Mouse (Mus musculus) thymus, adult 18-20 months (tissue): ENCODE measurements around the gene Dpp10.

Source experiments
- DNase-seq, 2 experiments: peaks; one replicate each; pipeline ENCODE4 v3.0.0; 2022; ENCODE audit warnings: mixed read lengths in 2 of 2

The Dpp10 gene

DNA sequence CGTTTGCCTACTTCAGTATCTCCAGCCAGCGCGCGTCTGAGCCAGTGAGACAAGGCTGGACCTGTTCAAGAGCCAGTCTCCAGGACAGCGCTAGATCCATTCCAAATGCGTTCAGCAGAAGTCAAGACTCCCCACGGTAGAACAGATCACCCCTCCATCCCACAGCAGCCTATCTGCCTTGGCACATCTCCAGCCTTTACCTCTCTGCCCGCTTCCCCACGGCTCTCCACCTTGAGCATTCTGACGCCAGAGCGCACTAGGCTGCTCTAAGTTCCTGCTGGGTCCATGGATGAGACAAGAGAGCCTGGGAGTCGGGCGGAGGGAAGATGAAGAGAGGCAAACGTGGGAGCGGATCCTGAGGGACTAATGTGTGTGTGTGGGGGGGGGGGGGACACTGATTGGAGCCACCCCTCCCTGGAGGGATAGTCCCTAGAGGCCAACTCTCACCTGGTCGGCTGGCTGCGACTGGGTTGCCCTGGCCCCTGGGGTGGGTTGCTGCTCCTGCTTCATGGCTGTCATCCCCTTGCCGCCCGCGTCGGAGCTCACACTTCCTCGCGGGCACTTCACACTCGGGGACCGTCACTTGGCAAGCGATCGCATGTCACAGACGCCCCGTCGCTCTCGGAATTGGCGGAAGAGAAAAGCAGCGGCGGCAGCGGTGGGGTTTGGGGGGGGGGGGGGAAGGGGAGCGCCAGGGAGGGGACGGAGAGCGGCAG lies at the start of gene Dpp10:
Gene Dpp10, minus strand, starts transcription at position 635 of the 716 bp plus-strand sequence.
- no peak for DNase-seq

DNA sequence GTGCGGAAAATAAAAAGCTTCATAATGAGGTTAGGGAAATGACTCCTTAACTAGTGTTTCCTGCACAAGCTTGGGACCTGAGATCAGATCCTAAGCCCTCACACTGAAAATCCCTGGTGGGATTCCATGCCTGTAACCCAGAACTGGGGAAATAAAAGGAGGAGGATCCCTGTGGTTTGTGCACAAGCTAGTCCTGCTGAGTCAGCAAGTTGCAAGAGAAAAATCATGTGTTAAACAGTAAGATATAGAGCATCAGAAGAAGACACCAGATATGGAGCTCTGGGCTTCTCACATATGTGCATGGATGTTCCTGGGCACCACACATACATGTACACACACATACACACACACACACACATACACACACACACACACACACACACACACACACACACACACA lies 3.2 kb upstream of the Dpp10 start:
- no peak for DNase-seq

DNA sequence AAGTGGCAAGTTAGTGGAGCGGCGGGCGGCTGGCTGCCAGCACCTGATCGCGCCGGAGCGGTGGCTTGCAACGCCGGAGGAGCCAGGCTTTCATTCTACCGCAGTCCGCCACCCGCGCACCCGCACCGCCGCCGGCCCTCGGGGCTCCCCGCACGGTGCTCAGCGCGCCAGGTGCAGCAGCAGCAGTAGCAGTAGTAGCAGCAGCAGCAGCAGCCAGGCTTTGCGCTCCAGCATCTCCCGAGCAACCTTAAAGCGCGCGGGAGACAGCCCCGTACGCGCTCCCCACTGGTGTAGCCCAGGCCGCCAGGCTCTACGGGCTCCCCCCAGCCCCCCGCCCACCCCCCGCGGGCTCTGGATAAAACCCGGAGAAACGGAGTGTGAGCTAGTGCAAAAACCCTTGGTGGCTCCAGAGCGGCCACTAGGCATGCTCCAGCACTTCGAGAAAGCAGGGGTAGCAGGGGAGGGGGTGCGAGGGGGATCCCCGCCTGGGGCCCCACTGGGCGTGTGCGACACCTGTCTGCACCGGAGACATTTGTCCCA lies 472 bp upstream of the Dpp10 start:
- no peak for DNase-seq

DNA sequence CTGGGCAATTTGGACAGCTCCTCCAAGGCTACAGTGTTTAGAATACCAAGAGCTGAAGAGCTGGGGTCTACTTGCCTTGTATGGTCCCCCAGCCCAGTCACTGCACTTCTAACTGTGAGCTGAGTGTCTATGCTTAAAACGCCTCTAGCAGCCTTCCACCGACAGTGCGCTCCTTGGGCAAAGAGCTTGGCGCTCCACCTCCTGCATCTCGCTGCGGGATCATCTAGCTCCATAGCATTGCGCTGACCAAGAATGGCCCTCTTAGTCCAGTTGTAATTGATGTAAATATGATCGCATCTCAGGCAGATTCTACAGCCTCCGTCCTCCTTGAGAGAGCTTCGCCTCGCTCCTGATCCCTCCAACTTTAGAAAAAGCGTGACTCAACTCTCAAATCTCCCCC lies 1.2 kb downstream of the Dpp10 start:
- DNase-seq: no peak

DNA sequence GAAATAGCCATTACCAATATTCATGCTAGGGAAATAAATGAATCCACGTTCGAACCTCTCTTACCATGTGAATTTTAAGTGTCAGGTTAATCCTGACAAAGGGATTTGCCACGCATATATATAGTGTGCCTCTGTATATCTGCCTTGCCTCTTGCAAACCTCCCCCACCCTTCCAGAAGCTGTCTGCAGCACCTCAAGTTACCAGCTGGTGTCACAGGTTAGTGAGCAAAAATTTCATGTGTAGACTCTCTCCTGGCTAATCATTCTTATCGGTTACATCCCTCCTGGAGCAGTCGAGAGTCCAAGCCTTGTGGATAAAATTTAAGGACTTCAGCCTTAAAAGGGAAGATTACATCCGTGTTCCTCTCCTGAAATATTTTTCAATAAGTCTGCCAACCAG lies 1.9 kb downstream of the Dpp10 start:
- DNase-seq: no peak

DNA sequence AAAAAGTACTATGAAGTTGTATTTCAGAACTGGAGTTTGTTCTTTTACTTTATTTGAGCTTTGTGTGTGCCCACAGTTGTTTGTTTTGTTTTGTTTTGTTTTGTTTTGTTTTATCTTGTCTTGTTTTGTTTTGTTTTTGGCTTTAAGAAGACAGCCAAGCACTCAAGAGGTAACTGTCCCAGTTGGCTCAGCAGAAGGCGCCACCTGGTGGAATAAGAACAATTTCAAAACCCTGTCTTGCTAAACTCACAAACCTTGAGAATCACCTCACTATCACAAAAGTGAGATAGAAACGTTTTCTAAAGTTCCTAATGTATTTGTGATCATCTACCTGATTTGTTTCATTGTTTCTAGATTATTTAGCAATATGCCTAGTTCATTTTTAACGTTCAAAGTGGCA lies 3.8 kb downstream of the Dpp10 start:
- no peak for DNase-seq

DNA sequence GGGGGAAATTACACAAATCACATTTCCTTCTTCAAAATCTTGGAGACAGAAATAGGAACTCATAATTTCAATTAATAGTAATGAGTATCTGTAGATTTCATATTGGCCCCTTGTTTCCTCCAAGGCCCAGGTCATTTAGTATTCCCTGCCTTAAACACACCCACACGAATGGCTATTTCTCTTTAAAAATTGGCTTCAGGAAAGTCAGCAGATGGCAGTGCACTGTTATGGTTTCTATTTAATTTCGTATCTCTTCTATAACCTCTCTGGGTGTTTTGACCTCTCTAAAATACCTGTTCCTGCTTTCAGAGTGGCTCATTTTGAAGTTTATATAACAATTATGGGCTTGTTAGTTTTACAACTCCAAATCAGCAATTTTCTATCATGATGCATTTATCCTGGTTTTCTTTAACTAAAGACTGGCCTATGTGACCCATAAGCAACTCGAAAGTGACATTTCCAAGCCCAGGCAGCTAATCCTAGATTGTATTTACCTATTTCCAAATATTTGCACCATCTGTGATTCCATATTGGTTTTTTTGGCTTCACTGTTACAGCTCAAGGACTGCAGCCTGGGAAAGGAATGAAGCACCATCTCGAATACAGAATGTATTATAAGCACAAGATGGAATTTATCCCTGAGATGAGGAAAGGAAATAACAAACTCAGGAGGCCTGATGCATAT lies 9.9 kb downstream of the Dpp10 start:
- no peak for DNase-seq

DNA sequence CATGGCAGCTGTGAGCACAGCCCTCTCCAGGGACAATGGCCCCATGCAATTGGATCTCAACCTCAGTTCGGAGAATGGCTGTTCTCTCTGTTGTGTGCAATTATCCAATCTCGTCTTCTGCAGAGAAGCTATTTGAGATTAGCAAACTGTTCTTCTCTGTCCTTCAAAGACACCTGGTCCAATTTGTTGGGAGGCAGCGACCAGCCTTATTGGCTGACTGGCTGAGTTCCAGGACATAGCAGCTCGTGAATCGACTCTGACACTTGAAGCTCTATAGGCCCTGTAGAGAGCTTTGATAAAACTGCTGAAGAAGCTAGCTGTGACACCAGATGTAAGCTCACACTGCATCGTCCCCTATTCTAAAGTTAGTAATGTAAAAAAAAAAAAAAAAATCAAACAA lies 12.7 kb downstream of the Dpp10 start:
- DNase-seq: no peak

DNA sequence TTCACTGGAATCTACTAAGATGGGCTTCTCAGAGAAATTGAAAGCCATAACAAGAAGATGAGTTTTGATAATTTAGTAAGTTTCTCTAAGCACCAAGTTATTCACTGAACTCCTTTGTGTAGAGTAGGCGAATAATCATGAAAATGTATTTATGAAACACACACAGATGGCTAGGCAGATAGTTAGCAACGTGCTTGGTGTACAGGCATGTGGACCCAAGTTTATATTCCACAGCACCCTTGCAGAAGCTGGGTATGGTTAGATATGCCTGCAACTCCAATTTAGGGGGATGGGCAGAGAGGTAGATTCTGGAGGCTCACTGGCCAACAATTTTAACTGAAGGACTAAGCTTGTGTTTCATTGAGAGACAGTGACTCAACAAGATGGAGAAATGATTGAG lies 13.4 kb downstream of the Dpp10 start:
- no peak for DNase-seq

DNA sequence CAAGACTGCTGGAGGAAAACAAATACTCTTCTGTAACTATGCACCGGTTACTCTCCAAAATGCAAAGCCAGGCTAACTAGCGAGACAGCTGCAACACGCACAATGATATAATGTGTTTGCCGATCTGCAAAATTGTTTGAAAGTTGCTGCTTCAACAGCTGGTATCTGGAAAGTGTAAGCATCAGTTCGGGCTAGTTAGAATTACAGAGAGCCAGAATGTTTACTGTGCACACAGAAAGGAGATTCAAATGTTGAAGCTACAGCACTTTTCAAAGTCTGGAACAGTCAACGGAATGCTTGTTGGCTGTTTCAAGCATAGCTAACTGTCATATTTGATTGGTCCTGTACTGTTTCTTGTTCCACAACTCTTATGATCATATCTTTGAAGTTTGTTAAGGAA lies 42.6 kb downstream of the Dpp10 start:
- no peak for DNase-seq

DNA sequence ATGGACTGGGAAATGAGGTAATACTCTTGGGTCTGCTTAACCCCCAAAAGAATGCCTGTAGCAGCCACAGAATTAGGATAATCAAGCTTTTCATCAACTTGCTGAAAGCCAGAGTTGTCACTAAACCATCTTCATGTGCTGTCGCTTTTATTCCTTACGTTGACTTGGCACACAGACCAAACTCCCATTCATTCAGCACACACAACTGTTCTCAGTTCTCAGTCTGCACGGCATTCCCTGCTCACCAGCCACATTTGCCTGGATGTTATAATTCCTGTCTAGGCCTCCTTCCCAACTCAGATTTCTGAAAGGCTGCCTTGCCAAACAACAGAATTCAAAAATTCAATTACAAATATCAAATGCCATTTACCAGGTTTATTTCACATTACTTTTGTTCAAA lies 49.6 kb downstream of the Dpp10 start:
- DNase-seq: no peak

DNA sequence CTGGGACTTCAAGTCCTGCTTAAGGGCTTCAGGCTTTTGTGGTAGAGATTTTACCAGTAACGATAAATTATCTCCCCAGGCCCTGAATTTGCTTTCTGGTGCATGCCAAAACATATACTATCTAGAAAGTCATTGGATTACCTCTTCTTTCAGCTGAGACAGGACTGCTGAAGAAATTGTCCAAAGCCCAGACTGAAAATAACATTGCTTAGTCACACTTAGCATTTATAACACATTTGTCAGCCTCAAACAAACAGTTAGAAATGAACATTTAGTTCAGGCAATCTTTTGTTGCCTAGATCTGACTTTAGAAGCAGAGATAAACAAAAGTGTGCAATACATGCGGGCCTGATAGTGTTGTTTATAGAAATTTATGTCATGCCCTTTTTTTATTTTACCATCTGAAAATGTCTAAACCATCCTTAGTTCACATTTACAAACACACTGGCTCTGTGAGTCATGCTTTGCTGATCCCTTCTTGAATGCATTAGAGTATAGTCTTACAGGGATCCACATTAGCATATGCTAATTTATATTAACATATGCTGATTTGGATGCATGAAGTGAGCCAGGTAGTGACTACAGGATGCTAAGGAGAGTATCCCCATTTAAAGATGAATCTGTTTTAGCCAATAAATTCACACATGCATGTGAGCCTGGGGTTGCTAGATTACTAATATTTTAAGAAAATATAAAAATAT lies 59.9 kb downstream of the Dpp10 start:
- no peak for DNase-seq

DNA sequence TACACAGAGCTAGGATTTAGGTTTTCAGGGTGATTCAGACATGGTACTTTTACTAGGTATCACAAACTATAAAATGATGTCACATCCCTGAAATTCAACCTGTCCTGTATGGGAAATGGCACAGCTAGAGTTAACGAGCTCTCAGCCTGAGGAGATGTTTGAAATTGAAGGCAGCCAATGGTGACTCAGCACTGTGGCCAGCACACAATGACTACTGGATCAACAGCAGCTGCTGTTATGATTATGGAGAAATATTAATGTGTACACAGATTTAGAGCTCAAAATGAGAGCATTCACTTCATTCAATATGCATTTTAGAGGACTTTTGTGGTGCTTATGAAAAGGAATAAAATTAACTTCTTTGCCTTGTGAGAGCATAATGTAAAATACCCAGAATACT lies 66.8 kb downstream of the Dpp10 start:
- DNase-seq: no peak

DNA sequence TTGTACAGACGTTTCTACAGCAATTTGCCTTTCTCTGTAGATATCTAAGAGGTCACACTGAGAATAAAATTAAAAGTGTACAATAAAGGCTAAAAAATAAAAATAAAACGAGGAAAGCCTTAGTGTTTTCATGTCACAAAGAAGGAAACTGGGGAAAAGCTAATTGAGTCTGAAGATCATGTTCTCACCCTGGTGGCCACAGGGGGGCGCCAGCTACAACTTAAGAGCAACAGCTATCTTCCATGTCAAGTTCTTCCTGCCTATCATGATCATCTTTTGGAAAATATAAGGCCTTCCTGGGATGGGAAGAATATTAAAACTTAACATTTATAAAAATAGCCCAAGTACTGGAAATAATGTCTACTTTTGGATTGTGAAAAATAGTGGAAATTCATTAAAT lies 70.7 kb downstream of the Dpp10 start:
- no peak for DNase-seq

DNA sequence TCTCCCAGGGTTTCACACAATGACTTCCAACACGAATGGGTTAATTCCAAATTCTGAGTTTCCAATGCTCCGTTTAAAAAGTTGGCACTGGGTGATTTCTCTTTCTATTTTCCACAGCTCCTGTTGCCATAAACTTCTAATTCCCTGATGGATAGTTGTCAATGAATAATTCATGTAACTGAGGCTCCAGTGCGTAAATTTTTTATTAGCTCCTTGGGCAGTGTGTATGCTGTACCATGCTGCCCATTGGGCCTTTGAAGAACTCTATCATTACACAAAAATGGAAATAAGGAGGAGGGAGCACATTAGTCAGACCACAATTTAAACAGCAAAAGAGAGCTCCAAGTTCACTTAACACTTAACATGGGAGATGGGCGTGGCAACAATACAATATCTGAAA lies 99.2 kb downstream of the Dpp10 start:
- no peak for DNase-seq

DNA sequence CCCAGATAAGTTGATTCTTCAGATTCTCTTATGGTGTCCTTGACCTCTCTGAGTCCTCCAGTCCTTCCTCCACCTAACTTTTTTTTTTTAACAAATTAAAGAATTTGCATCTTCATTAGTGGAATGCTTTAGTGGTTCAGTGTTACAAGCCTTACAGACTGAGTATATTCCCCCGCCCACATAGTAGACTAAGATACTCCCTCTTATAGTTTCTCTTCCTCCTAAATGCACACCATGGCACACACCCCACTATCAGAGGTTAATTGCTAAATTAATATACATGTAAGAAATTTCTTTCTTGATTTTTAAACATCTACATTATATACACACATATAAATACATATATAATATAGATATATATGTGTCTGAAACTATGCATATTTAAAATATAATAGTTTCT lies 104.5 kb downstream of the Dpp10 start:
- no peak for DNase-seq

DNA sequence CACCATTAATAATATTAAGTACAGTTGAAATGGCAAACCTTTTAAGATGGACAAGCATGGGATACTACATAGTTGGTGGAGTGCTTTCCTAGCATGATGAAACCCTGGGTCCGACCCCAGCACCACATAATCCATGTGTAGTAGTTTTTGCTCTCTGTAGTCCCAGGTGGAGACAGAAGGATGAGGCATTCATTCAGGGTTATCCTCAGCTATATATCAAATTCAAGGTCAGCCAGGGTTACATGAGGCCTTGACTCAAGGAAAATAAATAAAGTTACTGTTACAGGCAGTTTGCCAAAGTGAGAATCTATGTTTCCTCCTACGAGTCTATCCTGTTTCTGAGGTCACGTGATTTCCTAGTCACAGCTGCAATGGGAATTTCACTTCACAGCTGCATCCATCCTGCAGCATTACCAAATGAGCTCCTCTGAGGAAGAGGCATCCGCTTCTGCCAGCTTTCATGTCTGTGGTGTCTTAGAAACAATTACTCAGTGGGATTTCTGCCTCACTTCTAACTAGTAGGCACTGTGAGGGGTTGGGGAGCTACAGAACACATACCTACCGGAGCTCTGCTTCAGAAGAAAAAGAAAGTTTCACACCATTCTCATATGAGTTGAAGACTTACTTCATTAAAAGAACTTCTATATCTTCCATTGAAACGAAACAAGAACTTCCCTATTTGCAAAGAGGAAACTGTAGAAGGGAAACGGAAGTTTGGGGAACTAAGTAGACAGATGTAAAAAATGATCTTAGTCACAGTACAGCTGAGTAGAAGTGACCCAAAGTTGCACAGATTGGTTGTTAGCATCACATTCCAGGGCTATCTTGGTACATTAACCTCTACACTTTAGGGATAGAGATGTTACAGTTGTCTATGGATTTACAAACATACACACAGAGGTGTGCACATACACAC lies 111.3 kb downstream of the Dpp10 start:
- no peak for DNase-seq

DNA sequence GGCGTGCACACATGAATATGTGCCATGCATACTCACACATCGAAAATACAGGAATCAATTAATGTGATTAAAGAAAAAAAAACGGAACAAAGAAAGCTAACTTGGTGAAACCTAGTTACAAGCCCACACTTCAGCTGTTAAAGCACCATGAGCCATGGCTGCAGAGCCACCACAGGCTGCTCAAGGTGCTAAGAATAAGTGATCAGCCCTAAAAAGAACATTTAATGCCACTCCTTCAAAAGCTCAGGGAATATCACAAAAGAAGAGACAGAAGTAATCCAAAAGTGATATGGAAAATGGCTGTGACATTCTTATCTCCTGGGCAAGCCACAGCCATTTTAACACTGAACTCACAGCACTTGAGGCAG lies 117.4 kb downstream of the Dpp10 start:
- DNase-seq: no peak

DNA sequence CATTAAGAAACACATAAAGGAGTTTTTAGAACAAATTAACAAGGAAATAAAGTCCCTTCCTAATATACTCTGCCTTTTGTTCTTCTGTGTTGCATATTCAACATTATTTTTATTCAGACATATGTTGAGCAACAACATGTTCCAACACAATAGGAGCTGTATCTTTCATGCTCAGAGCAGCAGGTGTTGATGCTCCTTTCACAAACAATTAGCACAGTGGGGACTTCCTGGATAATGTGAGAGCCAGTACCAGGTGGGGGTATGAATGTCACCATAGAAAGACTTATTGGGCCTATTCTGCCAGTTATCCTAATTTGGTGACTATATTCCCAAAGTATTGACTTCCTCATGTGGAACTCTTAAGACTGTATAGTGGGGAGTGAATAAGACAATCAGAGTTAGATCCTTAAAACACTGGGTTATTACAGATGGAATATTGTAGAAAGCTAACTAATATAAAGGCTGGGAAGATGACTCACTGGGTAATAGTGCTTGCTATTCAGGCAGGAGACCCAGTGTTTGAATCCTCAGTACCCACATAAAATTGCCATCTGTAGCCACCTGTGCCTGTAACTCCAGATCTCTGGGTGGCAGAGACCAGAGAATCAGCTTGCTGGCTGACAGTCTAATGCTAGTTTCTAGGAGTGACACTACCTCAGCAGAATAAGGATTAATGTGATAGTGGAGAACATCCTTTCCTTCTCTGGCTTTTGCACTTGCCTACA lies 117.9 kb downstream of the Dpp10 start:
- no peak for DNase-seq

DNA sequence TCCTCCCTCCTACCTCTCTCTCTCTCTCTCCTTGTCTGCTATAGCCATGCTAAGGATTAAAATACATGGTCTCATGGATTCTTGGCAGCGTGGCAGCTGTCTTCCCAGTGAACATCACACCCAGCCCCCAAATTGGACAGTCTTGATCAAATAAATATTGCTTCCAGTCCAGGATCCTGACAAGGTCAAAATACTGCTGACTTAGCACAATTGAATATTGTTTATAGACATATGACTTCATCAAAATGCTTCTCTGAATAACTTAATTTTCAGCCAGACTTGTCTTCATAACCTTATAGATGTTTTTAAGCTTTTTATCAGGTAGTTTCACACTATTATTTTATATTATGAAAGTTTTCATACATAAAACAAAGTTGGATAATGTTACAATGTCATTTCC lies 120.5 kb downstream of the Dpp10 start:
- no peak for DNase-seq

DNA sequence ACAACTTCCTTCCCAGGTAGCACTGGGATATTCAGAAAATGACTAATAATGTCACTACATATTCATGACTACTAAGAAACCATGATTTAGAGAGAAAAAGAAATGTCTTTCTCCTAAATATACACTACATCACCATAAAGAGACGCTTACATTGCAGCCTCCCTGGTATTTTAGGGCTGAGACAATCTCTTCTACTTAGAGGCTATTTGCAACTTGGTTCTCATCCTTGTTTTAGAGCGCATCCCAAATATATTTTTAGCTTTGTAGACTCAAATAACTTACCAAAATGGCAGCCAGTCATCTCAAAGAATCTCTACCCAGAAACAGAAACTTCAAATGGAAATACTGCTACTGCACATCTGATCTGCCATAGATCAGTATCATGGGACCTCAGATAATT lies 121.5 kb downstream of the Dpp10 start:
- DNase-seq: no peak

DNA sequence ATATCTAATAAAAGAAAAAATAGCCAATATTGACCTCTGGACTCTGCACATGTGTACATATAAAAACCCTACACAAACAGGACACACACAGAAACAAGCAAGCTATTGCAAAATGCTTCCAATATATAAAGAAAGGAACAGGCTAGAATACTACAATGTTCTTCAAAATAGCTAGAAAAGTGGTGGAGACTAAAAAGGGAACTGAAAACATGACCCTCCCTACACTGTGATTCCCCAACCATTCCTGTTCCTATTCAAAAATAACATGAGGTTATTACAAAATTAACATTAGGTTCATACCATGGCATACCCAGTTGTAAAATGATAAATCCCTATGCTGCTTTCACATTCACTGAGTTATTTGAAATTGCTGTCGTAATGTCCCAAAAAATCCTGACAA lies 125.8 kb downstream of the Dpp10 start:
- no peak for DNase-seq
